Mouse (Mus musculus) layer of hippocampus, postnatal 25 days (tissue): ENCODE measurements around the gene Mobp. TPM values are rescaled to one million over a fixed set of nuclear protein-coding genes. Genes with fewer than 3 reads are reported as not detected.
"Not testable (repeated sequence)": the region's sequence is repeated elsewhere in the genome, so short reads cannot be mapped to it uniquely, and the experiment has no call there.

ENCODE experiments used
- DNase-seq, 2 experiments: peaks; one replicate each; pipeline ENCODE4 v3.0.0; 2022; ENCODE audit warnings: mixed read lengths in 2 of 2, low spot score in 1 of 2; ENCODE audit errors: extremely low spot score in 1 of 2
- total RNA-seq, 2 experiments: library from RNA; stranded (reverse); gene quantifications; 2 replicates each; pipeline ENCODE4 v1.2.3; 2021

The Mobp gene
- 100 to 1,000 TPM; 605 to 677 TPM for total RNA-seq

DNA sequence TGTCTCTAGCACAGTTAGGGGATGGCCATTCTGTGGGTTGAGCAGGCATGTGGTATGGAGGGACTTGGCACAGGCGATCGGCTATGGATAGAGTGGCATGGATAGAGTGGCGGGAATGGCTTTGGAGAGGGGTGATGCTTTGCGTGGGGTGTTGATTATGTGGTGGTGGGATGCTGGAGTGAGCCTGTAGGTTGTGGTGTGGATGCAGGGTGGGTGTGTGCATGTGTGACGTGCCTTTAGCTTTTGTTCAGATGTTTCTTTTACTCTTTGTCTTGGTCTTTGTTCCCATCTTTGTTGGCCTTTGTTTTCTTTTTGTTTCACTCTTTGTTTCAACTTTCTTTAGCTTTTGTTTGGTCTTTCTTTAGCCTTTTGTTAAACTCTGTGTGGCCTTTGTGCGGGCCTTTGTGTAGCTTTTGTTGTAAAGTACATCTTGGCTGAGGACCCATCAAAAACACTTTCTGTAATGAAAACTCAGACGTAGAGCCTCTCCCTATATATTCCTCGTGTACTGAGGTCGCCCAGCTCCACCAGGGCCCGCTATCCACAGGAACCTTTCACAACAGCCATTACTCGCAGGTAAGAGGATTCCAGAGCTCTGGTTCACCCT, at the start of gene Mobp:
Gene Mobp, plus strand, starts transcription at position 486 of the 607 bp plus-strand sequence.
- DNase-seq: no peak

DNA sequence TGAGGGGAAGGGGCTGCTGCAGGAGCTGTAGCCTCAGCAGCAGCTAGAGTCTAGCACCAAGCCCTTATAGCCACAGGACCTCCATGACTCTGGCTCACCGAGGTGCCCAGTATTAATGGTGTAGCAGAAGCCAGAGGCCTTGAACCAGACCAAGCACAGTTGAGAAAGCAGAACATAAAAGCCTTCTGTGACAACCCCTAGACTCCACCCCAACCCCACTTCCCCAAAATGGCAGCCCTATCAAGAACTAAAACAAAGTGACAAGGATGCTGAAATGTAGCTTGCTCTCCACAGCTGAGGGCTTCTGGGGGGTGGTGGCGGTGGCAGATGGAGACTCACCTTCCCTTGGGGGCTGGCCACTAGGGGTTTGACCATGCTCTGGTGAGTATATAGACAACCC, 48.3 kb upstream of the Mobp start:
- no peak for DNase-seq

GRCm38 (mm10) chr9:120108953-120109352, 40.6 kb upstream of the Mobp start:
- not testable (repeated sequence) for DNase-seq

- peak; percentile 91 for DNase-seq
These were observed 39.1 kb upstream of the Mobp start, which contains the start of gene Slc25a38 for GRCm38 (mm10) chr9:120110211-120111018. Gene Slc25a38, plus strand, starts transcription at chr9:120110374.

- DNase-seq: no peak
These were observed 38.2 kb upstream of the Mobp start for GRCm38 (mm10) chr9:120111156-120111945.

DNA sequence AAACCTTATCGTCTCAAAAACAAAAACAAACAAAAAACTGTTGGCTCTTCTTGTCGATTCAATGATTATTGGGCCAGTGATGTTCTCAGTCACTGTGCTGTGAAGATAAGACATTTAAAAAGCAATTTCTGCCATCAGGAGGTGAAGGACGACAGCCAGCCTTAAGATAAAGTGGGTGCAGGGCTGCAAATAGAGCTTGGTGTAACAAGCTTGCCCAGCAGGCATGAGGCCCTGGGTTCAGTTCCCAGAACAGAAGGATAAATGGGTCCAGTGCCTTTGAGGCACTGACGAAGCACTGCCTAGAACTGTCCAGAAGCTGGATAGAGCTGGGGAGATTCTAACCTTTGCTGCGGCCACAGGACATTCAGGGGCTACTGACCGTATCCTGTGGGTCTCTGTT, 37.0 kb upstream of the Mobp start:
- no peak for DNase-seq

DNA sequence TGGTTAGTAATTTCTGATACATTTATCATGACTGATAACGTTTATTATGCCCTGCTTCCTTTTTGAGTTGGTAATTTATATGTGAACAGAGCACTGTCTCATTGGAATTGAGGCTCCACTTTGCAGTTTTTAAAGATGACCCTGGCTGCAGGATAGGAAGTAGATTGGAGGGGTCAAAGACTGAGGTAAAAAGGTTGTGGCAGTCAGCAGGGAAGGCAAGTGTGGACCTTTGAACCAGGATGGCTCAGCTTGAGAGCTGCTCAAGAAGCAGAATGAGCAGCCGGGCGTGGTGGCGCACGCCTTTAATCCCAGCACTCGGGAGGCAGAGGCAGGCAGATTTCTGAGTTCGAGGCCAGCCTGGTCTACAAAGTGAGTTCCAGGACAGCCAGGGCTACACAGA, 36.1 kb upstream of the Mobp start:
- no peak for DNase-seq

DNA sequence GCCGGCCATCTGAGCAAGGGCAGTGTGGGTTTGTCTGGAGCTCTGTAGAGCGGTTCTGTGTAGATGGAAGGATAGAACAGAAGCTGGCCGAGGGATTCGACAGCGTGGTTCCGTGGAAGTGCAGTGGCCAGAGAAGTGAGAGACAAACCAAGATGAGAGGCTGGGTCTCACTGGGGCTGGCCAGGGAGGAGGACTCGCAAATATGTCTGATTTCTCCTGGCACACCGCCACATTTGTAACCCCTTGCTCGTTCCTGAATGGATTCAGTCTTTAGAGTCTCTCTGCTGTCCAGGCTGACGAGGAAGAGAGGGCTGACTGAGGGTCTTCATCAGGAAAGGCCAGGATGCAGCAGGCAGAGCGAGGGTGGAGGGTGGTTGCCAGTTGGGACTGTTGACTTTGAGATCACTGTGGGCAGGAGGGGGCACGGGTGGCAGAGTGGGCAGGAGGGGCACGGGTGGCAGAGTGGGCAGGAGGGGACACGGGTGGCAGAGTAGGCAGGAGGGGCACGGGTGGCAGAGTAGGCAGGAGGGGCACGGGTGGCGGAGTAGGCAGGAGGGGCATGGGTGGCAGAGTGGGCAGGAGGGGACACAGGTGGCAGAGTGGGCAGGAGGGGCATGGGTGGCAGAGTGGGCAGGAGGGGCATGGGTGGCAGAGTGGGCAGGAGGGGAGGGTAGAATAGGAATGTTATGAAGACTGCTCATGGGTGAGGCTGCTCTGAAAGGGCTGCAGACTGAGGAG, 35.3 kb upstream of the Mobp start:
- DNase-seq: no peak

DNA sequence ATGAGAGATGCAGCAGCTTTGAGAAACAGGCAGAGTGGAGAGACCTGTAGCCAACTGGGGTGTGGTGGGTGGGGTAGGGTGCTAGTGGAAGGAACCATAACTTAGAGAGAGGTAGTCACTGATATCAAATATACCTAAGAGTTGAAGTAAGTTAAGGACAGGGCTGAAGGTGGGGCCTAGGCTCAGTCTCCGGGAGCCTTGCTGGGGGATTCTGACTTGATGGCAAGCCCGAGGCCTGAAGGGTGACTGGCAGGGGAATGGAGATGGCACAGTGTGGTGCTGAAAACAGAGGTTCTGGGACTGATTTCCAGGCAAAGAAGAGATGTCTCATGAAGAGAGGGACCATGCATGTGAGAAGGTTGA, 34.7 kb upstream of the Mobp start:
- DNase-seq: no peak

DNA sequence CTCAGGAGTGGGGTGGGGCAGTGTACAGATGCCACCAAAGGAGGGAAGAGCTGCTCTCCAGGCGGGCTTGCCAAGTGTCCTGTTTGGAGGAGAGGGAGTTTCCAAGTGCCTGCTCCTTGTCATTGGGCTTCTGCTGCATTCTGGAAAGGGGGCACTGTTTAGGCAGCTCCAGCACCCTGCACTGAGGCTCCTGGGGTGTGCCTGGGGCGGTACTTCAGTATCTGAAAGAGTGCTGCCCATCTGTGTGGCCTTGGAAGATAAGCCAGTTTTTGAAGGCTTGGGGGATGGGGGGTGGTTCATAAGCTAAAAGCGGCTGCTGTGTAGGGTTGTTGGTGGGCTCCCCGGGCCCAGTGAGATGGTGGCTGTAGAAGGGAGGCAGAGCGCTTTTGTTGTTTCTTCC, 33.9 kb upstream of the Mobp start:
- no peak for DNase-seq

DNA sequence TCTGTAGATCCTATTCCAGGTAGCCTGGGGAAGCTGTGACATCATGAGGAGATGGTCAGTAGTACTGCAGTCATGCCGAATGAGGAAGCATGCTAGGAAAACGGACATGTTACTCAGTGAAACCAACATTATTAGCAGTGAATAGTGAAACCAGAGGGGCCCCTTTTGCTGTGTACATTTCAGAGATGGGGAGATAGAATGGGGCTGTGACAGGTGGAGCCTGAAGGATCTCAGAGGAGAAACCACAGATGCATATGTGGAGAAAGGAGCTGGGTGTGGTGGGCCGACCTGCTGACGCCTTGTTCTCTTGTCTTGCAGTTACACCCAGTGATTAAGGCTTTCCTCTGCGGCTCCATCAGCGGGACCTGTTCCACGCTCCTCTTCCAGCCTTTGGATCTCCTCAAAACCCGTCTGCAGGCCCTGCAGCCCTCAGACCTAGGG, 33.3 kb upstream of the Mobp start:
- DNase-seq: no peak

DNA sequence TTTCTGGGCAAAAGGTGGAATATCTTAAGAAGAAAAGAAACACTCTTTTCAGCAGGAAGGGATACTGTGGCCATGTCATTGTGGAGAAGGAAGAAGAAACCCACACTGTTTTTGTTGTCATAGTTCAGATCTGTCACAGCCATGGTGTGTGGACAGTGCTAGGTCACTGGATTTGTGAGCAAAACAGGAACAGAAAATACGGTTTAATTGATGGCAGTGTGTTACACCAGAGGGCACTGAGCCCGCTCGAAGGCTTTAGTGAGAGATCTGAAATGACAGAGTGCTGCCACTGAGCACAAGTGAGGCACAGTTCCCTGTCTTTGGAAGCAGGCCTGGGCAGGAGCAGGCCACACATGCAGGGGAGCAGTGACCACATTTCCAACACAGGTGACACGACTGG, 31.3 kb upstream of the Mobp start:
- DNase-seq: no peak

- no peak for DNase-seq
These were observed 29.0 kb upstream of the Mobp start for GRCm38 (mm10) chr9:120120503-120120902.

GRCm38 (mm10) chr9:120126868-120127267, 22.6 kb upstream of the Mobp start:
- DNase-seq: no peak

GRCm38 (mm10) chr9:120127538-120128251, 21.8 kb upstream of the Mobp start, which contains the start of gene Rpsa:
Gene Rpsa, plus strand, starts transcription at chr9:120127689.
- DNase-seq: peak; percentile 87 to 91

- no peak for DNase-seq
These were observed 20.2 kb upstream of the Mobp start for GRCm38 (mm10) chr9:120129276-120129675.

- DNase-seq: no peak
These were observed 17.7 kb upstream of the Mobp start for GRCm38 (mm10) chr9:120131784-120132288.

- DNase-seq: no peak
These were observed 16.3 kb upstream of the Mobp start for GRCm38 (mm10) chr9:120132980-120133754.
